Mouse (Mus musculus) olfactory bulb, adult 2 months (tissue): ENCODE data around the gene Rapgef5. TPM values are rescaled to one million over a fixed set of nuclear protein-coding genes. Genes with fewer than 3 reads are reported as not detected.

Experiments used
- H3K27ac ChIP-seq: fragments of 200-500 bp; 2 replicates; pipeline ENCODE4 v1.5.1; 2012; ENCODE audit warnings: low read depth, low read length; ENCODE audit not compliant: insufficient read depth
- H3K4me1 ChIP-seq: fragments of 200-500 bp; 2 replicates; pipeline ENCODE4 v1.6.1; 2012; ENCODE audit warnings: low read length; ENCODE audit not compliant: control insufficient read depth, insufficient read depth
- H3K4me3 ChIP-seq: fragments of 200-500 bp; 2 replicates; pipeline ENCODE4 v1.5.1; 2012; ENCODE audit warnings: mild to moderate bottlenecking, low read depth, low read length, moderate library complexity; ENCODE audit not compliant: insufficient read depth
- CTCF ChIP-seq: fragments of 200-500 bp; IDR thresholded peaks from 2 replicates; pipeline ENCODE4 v1.5.1; 2012; ENCODE audit warnings: low read depth, mild to moderate bottlenecking, low read length, moderate library complexity; ENCODE audit not compliant: insufficient read depth
- POLR2A ChIP-seq: fragments of 200-500 bp; IDR thresholded peaks from 2 replicates; pipeline ENCODE4 v1.6.1; 2012; ENCODE audit warnings: mild to moderate bottlenecking, low read depth, low read length, moderate library complexity; ENCODE audit not compliant: insufficient read depth
- WGBS: fragments of 180-500 bp; shearing (Covaris S2); methylation state at CpG from one replicate; pipeline ENCODE4 v1.1.7; 2018; 5-methylcytosine and 5-hydroxymethylcytosine counted together
- polyA plus RNA-seq: library from polyadenylated mRNA; stranded (reverse); fragments of >200 nt; gene quantifications from 2 replicates; pipeline ENCODE4 v1.2.4, GENCODE M21; 2012; ENCODE audit warnings: low replicate concordance; ENCODE audit not compliant: missing spikeins, insufficient read depth, insufficient read length

Gene Rapgef5
- polyA plus RNA-seq, 1 experiment: not detected

DNA sequence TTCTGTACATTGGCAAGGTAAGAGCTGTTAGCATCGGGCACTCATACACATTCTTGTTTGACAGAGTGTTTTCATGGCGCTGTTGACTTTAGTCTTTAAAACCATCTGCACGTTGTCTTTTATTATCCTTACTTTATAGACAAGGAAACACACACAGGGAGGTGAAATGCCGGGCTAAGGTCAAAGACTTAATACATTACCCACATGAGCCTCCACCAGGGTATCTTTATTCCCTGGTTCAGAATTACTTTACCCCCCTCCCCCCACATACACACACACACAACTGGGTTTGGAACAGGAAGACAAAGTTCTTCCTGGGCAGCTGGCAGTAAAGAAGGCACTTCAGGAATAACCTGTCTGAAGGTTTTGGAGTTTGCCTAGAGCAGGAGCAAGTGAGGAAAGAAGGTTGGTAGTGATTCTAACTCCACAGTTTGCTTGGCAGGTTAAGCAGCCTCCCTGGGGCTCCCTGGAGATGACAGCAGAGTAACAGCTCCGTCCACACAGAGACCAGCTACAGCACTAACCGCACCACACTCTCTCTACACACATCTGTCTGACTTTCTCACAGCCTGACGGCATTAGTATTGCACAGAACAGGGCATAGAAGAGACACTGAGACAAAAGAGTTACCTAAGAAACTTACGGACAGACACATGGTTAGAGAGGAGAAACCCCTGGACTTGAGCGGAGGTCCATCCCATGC lies 8.2 kb downstream of the Rapgef5 start:
- Histone ChIP-seq H3K4me1 (no peaks in the 10 kb centered on the region), H3K27ac (no peak overlapping the region), H3K4me3 (no peak overlapping the region)
- TF ChIP-seq POLR2A (no peak), CTCF (no peak)
- WGBS: 90% methylated on average over 9 of the region's 9 CpGs

DNA sequence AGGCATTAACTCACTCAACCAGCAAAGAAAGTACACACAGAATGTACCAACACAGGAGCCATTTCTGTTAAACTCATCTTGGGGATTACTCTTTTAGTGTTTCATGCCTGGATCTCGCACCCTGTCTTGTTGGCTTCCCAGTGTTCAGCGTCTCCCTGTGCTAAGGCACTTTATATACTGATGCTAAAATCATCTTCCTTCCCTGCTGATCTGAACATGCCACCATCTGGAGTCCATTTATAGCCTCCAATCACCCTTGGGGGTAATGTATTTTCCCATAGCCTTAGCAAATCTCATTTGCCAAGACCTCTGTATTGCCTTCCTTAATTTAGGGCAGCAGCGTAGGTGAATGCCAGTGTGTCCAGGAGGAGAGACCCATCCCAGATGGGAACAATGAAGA lies 11.6 kb downstream of the Rapgef5 start:
- Histone ChIP-seq H3K27ac (no peak overlapping the region), H3K4me3 (no peak overlapping the region), H3K4me1 (no peaks in the 10 kb centered on the region)
- 65% methylated on average over 3 of the region's 3 CpGs for WGBS
- no peak for TF ChIP-seq CTCF
- TF ChIP-seq POLR2A: no peak

DNA sequence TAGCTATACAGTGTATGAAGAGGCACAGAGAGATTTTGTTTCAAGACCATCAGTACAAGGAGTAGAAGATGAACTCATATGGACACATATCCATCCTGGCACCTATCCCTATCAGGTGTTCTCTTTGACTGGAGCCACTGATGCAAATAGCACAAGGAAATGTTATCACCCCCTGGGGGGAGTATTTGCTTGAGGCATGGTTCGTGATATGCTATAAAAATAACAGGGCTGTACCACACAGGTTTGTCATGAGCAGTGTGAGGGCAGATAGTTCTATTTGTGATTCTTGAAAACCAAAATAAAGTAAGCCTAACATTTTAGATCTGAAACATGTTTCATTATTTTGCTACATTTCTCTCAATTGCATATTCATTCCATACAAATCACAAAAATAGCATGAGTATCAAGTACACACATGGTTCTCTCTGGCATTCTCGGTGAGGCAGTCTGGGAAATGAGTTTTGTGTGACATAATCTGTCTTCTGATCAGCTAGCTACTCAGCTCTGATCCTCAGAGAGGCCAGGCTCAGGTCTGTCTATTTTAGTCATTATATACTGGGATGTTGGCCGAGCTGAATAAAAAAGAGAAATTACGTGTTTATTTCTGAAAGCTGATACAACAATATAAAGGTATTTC lies 12.3 kb downstream of the Rapgef5 start:
- WGBS: 79% methylated on average over 4 of the region's 4 CpGs

DNA sequence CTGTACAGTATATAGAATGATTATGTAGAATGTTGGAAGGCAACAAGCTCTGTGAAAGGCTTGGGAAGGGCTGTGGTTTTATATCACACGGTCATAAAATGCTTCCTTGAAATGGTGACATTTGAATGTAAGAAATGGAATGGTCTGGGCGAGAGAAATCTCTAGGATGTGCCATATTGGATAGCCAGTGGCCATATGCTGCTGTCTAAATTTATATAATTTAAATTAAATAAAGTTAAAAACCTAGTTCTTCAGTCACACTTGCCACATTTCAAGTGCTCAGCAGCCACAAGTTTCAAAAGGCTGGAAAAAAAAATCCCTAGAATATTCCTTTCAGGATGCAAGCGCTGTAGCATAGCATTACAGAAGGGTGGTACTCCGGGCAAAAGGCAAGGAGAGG lies 14.8 kb downstream of the Rapgef5 start:
- WGBS: 93% methylated on average over 4 of the region's 4 CpGs

More for the DNA sequence above, 12.3 kb downstream of the Rapgef5 start:
- Histone ChIP-seq H3K4me3 (no peak overlapping the region), H3K4me1 (no peaks in the 10 kb centered on the region), H3K27ac (no peak overlapping the region)
- no peak for TF ChIP-seq CTCF
- no peak for TF ChIP-seq POLR2A

DNA sequence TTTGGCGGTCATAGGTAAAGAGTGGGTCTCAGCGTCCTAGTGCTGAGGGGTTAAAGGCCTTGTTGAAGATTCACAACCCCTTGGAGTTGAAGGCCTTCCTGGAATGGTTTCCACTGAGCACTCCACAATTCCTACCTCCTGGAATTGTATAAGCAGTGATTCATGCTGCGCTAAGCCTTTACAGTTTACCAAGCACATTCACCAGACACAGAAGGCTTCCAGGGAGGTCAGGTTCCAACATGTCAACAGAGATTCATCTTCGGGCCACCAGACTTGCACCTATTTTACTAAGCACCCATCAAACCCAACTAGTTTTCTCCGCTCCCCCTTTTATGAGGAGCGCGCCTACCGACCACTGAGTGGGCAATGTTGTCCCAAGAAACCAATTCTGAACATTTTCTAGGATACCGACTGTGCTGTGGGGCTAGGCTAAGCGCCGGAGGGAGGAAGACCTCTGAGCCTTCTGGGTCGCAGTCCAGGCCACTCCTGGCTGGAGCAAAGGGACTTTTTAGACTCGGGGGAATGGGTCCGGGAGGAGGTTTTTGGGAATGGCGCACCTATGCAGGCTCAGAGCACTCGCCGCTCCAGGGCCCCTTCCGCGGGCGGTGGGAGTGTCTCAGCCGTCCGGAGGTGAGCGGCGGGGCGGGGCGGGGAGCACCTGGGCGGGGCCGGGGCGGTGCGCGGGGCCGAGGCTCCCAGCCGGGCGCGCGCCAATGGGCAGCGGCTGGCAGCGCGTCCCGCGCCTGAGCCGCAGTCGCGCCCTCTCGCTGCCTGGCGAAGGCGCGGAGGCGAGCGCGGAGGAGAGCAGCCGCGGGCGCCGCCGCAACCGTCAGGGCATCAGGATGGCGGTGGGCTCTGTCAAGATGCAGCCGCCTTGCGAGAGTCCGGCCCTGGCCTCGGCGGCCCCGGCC lies 17.2 kb downstream of the Rapgef5 start:
- WGBS: 6% methylated on average over 64 of the region's 64 CpGs
- Histone ChIP-seq H3K4me1 (no peaks in the 10 kb centered on the region), H3K27ac (peak overlapping the region; percentile 19; the same call in 1 of the 2 replicates), H3K4me3 (peak overlapping the region; percentile 72)
- TF ChIP-seq CTCF (no peak), POLR2A (peak; percentile 44)

More for the DNA sequence above, 14.8 kb downstream of the Rapgef5 start:
- no peaks in the 10 kb centered on the region for H3K4me1 ChIP-seq
- TF ChIP-seq POLR2A (no peak), CTCF (no peak)
- no peak overlapping the region for H3K27ac ChIP-seq
- no peak overlapping the region for H3K4me3 ChIP-seq

DNA sequence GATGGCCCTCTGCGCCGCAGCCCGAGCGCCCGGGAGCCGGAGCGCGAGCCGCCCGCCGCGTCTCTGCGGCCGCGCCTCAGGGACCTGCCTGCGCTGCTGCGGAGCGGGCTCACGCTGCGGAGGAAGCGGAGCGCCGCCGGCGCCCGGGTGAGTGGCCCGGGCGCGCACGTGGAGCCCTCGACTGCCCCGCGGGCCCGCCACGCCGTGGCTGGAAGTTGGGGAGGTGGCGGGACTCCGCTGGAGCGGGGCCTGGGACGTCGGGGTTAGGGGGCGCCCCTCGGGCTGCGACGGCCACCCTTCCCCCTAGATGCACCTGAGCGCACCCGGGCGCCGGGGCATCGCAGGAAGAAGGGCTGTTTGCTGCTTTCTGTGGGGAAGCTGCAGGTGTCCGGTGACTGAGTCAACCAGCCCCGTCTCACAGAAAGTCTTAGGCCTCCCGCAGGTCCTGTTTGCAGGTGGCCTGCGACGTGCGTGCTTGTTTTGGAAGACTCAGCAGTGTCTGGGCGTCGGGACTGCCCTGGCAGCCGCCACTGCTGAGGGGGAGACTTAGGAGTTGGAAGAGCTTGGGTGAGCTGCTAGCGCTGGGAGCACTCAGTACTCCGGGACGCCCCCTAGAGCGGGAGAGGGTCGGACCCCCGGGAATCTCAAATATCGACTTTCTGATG lies 17.9 kb downstream of the Rapgef5 start:
- H3K4me1 ChIP-seq: no peaks in the 10 kb centered on the region
- TF ChIP-seq CTCF (no peak), POLR2A (no peak; the same call in 1 of the 2 replicates)
- WGBS: under 1% methylated on average over 65 of the region's 66 CpGs
- peak overlapping the region; percentile 19 for H3K27ac ChIP-seq
- peak overlapping the region; percentile 72 for H3K4me3 ChIP-seq

DNA sequence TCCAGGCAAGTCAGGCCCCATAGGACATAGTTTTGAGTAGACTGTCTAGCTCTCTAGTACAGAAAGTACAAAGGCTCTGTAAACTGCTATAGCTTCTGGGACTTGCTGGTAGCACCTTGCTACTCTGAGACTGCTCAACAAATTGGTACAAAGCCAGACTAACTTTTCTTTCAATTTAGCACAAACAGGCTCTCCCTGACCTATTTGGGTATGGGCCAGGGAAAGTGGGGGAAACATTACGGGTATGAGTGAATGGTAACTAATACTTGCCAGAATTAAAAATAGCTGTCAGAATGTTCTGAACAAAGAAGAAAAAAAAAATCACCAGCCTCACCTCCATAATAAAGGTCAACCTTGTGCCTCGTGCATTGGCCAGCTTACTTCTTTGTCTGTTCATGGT lies 24.1 kb downstream of the Rapgef5 start:
- H3K4me1 ChIP-seq: peaks cover 2% of the 10 kb centered on the region; the same call in 1 of the 2 replicates
- 58% methylated on average over 2 of the region's 2 CpGs for WGBS
- TF ChIP-seq POLR2A: no peak
- TF ChIP-seq CTCF: no peak
- no peak overlapping the region for H3K27ac ChIP-seq
- no peak overlapping the region for H3K4me3 ChIP-seq

DNA sequence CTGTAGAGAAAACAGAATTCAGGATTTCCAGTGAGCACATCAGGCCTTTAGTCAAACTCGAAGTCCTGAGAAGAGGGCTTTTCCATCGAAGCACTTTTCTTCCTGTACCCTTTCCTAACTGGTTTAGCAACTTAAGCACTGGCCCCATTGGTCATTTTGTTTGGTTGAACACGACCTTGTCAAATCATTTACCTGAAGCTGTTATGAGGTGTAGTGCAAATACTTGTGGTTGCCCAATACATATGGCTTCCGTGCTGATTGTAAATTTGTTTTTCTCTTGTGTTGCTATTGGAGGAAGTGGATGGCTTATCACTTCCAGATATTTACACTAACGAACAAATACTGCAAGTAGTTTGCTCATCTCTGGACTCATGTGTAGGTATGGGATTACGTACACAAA lies 29.0 kb downstream of the Rapgef5 start:
- no peak overlapping the region for H3K4me3 ChIP-seq
- WGBS: 90% methylated on average over 6 of the region's 6 CpGs
- TF ChIP-seq POLR2A (no peak), CTCF (no peak)
- H3K4me1 ChIP-seq: peaks cover 7% of the 10 kb centered on the region; the same call in 1 of the 2 replicates
- no peak overlapping the region for H3K27ac ChIP-seq

DNA sequence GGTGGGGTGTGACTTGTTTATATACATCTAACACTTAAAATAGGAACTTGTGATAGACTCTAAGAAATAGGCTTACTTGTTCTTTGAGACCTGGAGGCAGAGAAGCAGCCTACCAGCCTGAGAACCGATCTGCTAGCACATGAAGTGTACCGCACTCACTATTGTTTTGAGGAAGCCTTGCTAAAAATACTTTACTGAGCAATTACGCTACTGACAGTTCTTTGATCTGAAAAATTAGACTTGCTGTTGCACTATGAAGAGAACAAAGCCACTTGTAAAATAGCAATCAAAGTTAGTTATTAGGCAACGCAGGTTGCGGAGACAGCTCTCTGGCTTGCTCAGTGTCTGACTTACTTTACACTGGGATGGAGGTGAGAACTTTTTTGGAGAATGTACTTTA lies 37.1 kb downstream of the Rapgef5 start:
- TF ChIP-seq POLR2A (no peak), CTCF (no peak)
- H3K4me3 ChIP-seq: no peak overlapping the region
- 50% methylated on average over 5 of the region's 5 CpGs for WGBS
- H3K4me1 ChIP-seq: peaks cover 8% of the 10 kb centered on the region
- no peak overlapping the region for H3K27ac ChIP-seq
